Mouse (Mus musculus) cerebellum, adult 11 months (tissue): ENCODE data around the gene Hcfc1r1.

Source experiments
- DNase-seq: peaks from one replicate; pipeline ENCODE4 v3.0.0; 2022

Gene Hcfc1r1

DNA sequence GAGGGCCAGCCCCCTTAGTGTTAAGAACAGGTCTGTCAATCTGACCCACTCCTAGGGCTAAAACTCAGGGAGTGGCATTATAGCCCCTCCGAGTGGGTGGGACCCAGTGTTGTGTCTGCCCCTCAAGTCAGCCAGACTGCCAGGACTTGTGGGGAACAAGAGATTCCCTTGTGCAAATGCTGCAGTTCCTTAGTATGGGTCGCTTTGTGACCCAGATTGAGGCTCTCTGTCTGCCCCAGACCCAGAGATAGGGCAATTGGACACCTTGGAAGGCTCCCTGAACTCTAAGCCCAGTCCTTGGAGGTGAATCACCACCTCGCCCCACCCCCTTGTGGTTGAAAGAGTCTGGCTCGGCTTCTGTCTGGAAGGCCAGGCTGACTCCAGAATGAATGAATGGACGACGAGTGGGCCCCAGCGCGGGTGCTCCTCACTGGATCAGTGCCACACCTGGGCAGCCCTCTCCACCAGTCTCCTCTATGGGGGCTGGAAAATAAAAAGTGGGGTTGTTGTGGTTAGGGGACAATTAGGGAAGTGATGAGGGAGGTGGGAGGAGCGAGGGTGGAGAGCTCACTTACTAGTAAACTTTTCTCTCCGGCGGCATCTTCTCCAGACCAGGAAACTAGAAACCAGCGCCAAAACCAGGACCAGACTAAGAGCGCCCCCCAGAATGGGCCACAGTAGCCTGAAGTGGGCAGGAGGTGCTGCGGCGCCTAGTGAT, 2.3 kb downstream of the Hcfc1r1 start:
- peak; percentile 65 for DNase-seq

GRCm38 (mm10) chr17:23676473-23677031, 3.2 kb downstream of the Hcfc1r1 start:
- peak; percentile 62 for DNase-seq

DNA sequence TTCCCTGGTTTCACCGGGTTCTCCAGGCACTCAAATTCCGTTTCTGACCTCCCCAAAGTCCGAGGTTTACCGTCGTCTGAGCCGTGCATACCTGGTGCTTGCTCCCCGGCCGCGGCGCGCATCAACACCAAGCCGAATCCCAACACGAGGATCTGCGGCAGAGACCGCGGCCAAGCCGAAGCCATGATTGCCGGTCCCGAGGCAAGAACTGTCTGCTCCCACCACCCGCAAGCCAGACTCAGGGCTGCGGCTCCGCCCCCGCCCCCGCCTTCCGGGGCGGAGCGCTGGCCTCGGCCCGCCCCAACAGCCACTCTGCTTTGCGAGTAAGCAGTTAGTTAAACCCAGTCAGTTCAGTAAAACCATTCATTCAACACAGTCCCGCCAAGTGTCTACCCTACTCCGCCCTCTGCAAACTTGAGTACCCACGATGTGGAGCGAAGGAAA, 3.9 kb downstream of the Hcfc1r1 start, which contains the start of gene Tnfrsf12a:
Tnfrsf12a (minus strand) TSS at position 233 of the 444 bp plus-strand sequence.
- DNase-seq: peak; percentile 83

DNA sequence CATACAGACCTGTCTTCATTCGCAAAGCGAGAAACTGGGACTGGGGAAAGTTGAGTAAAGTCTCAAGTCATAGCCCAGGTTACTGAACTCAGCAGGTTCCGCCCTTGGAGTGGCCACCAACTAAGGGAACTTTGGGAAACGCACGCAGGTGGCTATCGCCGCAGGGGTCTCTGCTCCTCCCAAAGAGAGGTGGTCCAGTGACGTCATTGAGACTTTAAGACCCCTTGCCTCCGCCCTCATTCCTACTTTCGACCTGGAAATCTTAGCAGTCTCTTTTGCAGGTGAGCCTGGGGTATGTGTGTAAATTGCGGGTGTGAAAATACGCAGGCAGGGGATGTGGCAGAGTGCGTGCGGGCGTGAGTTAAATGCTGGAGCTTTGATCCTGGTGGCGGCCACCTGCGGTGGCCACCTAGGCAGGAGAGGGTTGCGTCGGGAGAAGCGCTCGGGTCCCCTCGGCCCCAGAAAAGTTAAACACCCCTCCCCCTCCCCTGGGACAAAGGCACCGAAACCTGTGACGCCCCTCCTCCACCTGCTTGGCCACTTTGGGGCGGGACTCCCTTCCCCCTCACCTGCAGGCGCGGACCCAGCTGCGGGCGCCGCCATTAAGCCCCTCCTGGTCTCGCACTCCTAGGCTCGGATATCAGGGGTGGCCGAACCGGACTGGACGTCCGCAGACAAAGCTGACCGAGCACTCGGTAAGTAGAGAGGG, 5.9 kb downstream of the Hcfc1r1 start, which contains the start of gene Cldn6:
Cldn6 (plus strand) TSS at position 123 of the 709 bp plus-strand sequence.
- peak; percentile 26 for DNase-seq

DNA sequence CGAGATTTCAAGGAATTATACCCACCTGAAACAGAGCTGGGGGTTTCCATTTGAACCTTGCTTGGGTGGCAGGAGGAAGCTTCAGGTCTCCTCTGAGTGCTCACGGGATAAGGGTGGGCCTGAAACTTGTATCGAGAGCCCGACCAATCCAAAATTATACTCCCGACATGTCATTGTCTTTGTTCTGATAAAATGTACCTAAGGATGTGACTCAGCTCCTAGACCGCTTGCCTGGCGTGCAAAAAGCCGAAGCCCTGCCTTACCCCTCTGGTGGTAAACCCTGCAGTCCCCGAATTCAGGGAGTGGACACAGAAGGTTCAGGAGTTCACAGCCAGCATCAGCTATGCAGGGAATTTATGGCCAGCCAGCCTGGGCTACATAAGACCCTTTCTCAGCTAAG, 6.9 kb downstream of the Hcfc1r1 start:
- peak; percentile 9 for DNase-seq

GRCm38 (mm10) chr17:23681086-23681485, 7.7 kb downstream of the Hcfc1r1 start:
- peak; percentile 25 for DNase-seq

GRCm38 (mm10) chr17:23682092-23682491, 8.7 kb downstream of the Hcfc1r1 start:
- DNase-seq: no peak

- DNase-seq: no peak
Observed at GRCm38 (mm10) chr17:23682530-23682929, 9.1 kb downstream of the Hcfc1r1 start.

DNA sequence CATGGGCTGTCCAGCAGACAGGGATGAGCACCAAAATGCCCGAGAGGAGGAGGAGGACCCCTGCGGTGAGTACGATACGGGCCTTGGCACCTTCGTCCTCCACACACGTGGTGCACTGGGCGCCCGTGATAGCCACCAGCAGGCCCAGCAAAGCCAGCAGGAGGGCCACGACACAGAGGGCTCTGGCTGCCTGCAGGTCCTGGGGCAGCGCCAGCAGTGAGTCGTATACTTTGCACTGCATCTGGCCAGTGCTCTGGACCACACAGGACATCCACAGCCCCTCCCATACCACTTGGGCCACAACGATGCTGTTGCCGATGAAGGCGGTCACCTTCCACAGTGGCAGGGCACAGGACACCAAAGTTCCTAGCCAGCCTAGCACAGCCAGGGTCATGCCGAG, 9.8 kb downstream of the Hcfc1r1 start:
- DNase-seq: no peak

- DNase-seq: no peak
Observed at GRCm38 (mm10) chr17:23683856-23684672, 10.7 kb downstream of the Hcfc1r1 start, which contains the start of gene Cldn9. Gene Cldn9 (minus strand): TSS chr17:23684026.

DNA sequence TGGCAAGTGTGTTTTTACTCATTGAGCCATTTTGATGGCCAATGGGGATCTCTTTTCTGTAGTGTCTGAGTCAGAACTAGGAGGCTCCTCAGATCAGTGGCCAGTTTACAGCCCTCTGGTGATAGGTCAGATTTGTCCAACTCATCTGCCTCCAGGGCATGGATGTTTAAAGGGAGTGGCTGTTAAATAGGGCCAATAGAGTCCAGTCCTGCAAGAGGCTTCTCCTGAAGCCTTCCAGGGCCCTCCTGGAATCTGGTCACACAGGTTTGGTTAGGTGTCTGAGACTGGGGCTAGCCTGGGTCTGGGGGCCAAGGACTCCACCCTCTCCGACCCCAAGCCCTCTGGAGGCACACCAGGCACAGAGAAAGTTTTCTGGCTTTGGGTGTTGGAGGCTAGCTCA, 21.1 kb downstream of the Hcfc1r1 start:
- DNase-seq: no peak

DNA sequence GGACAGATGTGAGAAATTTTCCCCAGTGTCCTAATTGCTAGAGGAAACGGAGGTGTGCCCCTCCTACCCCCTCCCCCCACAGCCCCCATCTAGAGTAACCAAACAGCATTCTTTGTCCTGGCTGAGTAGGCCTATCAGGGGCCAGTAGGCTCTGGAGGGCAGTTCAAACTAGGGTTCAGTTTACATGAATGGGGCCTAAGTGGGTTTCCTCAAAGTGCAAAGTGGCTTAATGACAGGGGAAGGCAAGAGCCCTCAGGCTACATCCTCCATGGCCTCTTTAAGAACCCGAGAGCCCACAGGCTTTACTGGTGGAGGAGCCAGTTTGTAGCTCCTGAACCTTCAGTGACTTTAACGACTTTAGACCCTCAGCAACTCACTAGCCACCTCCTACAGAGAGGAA, 22.4 kb downstream of the Hcfc1r1 start:
- DNase-seq: no peak

- peak; percentile 54 for DNase-seq
Observed at GRCm38 (mm10) chr17:23699131-23700077, 26.0 kb downstream of the Hcfc1r1 start.

GRCm38 (mm10) chr17:23700079-23700478, 26.7 kb downstream of the Hcfc1r1 start:
- DNase-seq: peak; percentile 93

DNA sequence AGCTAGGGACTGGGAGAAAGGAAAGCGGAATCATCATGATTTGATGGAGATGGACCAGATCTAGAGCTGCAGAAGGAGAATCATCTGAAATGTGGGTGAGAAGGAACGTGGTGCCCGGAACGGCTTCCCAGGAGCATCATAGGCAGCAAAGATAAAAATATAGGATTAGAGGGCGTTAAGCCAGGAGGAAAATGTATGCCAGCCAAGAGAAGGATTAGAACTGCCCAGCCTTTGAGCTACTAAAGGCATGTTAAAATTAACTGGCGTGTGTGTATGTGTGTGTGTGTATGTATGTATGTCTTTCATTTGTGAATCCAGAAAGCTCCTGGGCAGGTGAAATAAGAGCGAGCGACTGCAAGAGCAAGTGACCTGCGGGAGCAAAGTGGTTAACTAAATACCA, 29.9 kb downstream of the Hcfc1r1 start:
- no peak for DNase-seq

GRCm38 (mm10) chr17:23704741-23705140, 31.3 kb downstream of the Hcfc1r1 start:
- DNase-seq: no peak

- no peak for DNase-seq
Observed at GRCm38 (mm10) chr17:23705525-23706104, 32.2 kb downstream of the Hcfc1r1 start.

DNA sequence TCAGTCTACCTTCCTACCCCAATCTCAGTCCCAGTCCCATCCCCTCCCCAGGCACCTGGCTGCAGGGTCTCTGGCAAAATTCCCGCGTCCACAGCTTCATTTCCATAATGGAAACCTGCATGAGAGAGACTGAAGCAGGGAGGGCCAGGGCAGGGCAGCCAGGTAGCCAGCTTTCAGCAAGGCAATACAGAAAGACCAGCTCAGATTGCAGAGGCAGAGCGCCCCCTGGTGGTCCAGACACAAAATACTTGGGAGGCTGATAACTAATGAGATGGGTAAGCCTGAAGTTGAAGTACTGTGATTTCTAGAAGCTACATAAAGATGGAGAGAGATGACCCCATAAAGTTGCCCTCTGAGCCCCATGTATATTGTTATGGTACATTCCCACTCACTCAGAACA, 32.8 kb downstream of the Hcfc1r1 start:
- peak; percentile 72 for DNase-seq

DNA sequence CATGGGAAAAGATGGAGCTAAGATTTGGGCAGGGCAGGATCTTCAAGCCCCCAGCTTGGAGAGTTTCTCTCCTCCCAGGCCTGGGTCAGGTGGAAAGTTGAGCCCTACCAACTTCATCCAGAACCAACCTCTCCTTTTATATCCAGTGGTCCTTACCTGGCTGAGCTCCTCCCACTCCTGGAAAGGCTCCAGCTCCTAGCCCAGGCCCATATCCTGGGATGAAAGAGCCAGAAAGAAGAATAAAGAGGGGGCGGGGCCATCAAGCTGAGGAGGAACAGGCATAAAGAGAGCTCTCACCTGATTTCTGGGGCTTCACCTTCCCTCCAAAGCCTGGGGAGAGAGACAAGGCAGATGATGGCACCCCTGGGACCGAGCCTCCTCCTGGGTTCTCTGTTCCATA, 43.6 kb downstream of the Hcfc1r1 start:
- no peak for DNase-seq

DNA sequence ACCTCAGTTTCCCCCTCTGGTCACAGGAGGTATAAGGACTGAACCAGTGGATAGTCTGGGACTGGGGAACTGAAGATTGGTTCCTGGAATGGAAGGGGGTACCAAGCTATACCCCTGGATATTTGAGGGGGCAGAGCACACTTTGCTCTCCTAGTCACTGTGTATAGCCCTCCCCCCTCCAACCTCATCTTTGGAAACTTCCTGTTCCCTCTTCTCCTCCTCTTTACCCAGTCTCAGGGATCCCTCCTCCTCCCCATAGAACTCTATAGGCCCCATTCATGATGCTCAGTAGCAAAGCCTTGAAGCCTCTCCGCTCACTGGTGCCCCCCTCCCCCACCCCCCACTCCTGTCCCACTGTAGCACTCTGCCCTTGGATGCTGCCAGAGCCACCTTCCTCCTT, 46.1 kb downstream of the Hcfc1r1 start:
- DNase-seq: no peak

DNA sequence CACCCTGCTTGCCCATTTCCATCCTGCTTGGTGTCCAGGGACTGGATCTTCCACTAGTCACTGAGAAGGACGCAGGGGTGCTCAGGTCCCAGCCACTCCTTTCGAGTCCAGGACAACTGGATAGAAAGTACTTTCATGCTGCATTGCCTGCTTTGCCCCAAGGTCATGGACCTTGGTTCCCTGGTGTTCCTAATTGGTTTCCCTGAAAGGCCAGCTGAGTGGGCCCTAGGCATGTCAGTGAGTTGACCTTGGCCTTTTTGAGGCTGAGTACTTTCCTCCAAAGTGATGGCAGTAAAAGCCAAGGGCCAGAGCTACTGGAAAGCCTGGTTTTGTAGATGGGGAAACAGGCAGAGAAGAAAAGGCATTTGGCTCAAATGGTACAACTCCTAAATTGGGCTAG, 48.5 kb downstream of the Hcfc1r1 start:
- DNase-seq: no peak
